Mouse (Mus musculus): ENCODE measurements around the gene Zfp786.

Zfp786 gene

DNA sequence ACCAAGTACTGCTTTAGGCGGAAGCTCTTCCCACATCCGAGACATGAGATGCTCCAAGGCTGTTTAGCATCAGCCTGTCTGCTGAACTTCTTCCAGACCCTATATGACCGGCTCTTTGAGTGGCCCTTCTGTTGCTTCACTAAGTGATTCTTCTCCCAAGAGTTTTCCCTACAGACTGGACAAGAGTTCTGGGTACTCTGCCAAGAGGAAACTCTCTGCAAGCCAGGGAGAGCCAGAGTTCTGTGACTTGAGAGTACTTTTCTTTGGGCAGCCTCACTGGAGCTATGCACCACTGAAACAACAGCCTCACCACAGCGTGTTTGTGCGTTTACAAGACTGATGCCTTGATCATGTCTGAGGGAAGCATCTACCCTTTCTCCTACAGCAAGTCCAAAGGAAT lies 9.4 kb downstream of the Zfp786 start:
- DNase-seq (ENCODE audit: low spot score), result no peak

GRCm38 (mm10) chr6:47819626-47820325 lies 10.9 kb downstream of the Zfp786 start:
- no peak for DNase-seq (ENCODE audit: low spot score)

DNA sequence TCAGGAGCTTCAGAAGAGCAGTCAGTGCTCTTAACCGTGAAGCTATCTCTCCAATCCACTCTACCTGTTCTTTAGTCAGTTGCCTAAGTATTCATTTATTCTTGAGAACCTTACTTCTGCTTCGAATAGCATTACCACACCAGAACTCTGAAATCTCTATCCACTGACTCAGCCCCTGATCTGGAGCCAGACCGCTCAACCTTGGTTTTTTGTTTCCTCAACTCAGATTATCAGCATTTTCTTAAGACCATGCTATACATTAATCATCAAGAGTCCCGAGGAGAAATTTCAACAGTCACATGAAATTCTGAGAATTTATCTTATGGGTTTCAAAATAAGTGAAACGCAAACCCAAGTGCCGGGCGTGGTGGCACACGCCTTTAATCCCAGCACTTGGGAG lies 11.9 kb downstream of the Zfp786 start:
- DNase-seq (ENCODE audit: low spot score), result no peak

- DNase-seq (ENCODE audit: low spot score), result no peak
Observed at GRCm38 (mm10) chr6:47816151-47816550, 14.5 kb downstream of the Zfp786 start.

- peak; percentile 98 for DNase-seq (ENCODE audit: low spot score)
Observed at GRCm38 (mm10) chr6:47813257-47813878, 17.3 kb downstream of the Zfp786 start, which contains the start of gene Pdia4. Gene Pdia4 (minus strand): TSS chr6:47813430.

DNA sequence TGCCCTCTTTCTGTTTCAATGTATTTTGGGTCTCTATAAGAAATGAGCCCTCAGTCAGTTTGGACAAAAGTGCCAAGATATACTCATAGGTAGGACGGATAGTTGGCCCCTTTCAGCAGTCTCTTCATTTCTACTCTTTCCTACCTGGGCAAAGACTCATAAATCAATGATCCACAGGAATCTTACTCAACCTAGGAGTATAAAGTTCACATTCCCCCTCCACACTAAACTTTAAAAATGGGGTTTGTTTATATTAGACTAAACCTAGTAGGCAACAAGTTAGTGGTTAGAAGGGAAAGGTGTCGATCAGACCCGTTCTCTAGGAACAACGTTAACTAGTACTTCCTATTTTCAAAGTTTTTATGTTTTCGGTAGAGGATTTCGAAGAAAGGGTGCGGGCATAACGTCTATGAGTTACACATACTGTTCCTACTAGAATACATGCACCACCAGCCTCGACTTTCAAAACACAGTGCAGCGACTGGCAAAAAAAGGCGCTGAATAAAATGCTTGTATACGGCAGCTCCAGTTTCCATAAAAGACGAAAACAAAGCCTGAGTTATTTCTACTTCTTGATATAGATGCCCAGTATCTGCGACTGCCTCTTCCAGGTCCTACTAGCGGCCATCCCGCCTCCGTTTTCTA lies 18.3 kb downstream of the Zfp786 start:
- no peak for DNase-seq (ENCODE audit: low spot score)

GRCm38 (mm10) chr6:47811324-47811723 lies 19.3 kb downstream of the Zfp786 start:
- no peak for DNase-seq (ENCODE audit: low spot score)

- DNase-seq (ENCODE audit: low spot score), result no peak
Observed at GRCm38 (mm10) chr6:47810181-47810580, 20.5 kb downstream of the Zfp786 start.

DNA sequence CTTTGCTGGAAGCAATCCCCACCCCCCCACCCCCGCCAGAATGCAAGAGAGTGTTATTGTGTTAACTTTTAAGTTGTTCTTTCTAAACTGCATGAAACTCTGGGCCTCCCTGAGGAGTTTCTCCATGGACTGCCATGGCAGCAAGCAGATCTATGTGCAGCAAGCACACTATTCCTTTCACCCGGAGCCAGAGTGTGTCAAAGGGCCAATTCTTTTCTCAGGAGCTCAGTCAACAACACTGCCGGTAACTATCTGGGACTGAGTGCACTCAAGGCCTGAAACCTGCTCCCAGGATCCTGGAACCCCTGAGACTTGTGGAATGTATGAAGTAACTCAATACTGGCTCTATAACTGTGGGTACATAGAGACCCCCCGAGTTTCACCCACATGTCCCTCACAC lies 21.6 kb downstream of the Zfp786 start:
- no peak for DNase-seq (ENCODE audit: low spot score)

DNA sequence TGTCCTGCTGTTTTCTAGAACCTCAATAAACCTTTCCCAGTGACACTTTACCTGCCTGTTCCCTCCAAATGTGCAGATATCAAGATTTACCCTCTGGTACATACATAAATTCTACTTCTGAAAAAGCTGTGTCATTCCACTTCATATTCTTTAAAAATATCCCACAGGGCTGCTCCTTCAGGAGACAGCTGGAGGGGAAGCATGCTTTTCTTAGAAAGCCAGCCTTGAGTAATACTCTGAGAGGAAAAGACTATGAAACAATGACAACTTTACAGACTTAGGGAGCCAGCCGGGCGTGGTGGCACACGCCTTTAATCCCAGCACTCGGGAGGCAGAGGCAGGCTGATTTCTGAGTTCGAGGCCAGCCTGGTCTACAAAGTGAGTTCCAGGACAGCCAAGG lies 22.1 kb downstream of the Zfp786 start:
- DNase-seq (ENCODE audit: low spot score), result no peak

- DNase-seq (ENCODE audit: low spot score), result no peak
Observed at GRCm38 (mm10) chr6:47807419-47807818, 23.2 kb downstream of the Zfp786 start.

DNA sequence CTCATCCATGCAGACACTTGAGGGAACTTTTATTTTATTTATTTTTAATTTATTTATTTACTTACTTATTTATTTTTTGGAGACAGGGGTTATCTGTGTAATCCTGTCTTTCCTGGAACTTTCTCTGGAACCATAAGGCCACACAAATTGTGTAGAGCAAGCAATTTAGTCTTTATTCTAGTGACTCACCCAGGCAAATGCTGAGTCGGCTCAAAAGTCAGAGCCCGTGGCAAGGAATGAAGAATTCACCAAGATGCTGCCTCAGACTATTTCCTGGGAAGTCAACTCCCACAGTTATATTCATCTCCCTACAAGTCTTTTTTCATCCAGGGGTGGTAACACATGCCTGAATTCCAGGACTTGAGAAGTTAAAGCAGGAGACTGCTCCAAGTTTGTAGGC lies 25.1 kb downstream of the Zfp786 start:
- no peak for DNase-seq (ENCODE audit: low spot score)

- peak; percentile 58 for DNase-seq (ENCODE audit: low spot score)
Observed at GRCm38 (mm10) chr6:47799079-47799478, 31.6 kb downstream of the Zfp786 start.

- DNase-seq (ENCODE audit: low spot score), result peak; percentile 44
Observed at GRCm38 (mm10) chr6:47794106-47794830, 36.4 kb downstream of the Zfp786 start.

DNA sequence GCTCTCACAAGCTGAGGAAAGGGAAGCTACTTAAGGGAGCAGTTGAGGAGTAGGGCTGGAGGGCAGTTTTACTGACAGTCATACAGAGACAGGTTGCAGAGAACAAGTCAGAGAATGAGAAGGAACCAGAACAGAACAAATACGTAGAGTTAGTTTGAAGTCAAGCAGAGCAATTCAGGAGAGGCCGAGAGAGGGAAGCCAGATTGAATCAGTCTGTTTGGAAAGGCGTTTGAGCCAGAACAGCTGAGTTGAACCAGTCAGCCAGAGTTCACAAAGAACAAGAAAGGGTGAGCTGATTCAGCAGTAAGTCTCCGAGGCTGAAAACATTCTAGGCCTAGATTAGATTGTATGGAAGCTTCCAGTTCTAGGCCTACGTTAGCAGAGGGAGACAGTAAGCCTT lies 37.4 kb downstream of the Zfp786 start:
- DNase-seq (ENCODE audit: low spot score), result no peak

GRCm38 (mm10) chr6:47792533-47792932 lies 38.1 kb downstream of the Zfp786 start:
- no peak for DNase-seq (ENCODE audit: low spot score)

DNA sequence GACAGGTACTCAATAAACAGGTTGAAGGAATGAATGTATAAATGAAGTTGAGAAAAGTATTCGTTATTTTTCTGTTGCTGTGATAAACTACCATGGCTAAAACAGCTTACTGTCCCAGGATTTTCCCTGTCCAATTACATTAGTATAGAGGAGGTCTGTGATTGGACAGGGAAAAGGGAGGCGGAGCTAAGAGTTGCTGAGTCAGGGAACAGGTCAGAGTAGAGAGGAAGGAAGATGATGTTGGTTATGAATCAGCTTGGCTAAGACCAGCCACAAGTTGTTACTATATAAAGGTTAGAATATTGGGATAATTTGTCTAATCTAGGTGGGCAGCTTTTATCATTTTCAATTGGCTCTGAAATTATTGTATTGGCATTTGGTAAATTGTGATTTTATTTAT lies 39.9 kb downstream of the Zfp786 start:
- peak; percentile 33 for DNase-seq (ENCODE audit: low spot score)

DNA sequence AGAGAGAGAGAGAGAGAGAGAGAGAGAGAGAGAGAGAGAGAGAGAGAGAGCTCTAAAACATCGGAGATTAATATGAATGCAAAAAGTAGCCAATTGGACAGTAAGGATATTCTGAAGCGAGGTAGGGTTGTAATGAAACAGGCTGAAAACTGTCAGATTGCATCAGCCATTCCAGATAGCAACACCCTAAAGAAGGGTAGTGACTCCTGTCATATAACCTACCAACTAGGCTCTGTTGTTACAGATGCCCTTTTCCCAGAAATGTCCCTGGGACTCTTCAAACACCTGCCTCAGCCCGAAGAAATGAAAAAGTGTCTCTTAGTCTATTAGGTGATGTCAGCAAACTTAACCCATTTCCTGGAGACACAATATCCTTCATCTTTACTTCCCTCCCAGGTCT lies 41.8 kb downstream of the Zfp786 start:
- DNase-seq (ENCODE audit: low spot score), result no peak

GRCm38 (mm10) chr6:47787941-47788736 lies 42.5 kb downstream of the Zfp786 start:
- peak; percentile 79 for DNase-seq (ENCODE audit: low spot score)

DNA sequence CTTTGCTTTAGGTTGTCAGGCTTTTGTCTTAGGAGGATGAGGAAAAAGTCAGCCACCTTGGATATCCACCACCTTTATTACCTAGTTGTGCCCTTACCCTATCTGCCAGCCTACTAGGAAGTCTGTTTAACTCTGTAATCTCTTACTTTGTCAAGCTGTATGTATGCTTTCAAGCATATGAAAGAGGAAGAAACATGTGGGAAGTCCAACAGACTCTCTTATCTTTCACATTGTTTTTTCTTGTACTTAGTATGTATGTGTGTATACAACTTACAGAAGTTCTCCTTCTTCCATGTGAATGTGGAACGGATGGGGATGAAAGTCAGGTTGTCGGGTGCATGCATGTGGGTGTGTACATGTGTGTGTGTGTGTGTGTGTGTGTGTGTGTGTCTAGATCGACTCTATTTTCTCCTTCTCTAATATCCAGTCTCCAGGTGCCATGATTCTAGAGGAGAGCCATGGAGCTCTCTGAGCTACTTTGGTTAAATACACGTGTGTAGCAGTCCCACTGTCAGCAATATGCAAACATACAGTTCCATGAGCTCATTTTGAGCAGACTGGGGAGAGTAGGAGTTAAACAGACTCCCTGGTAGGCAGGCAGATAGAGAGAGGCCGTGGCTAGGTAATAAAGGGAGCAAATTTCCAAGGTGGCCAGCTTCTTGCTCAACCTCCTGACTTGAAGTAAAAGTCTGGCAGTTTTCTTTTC lies 45.8 kb downstream of the Zfp786 start:
- no peak for DNase-seq (ENCODE audit: low spot score)
